Mouse (Mus musculus): ENCODE measurements around the gene Grid2.

Gene Grid2

GRCm38 (mm10) chr6:64733311-64733710 is 1477.6 kb downstream of the Grid2 start:
- no peak for DNase-seq

GRCm38 (mm10) chr6:64734441-64735320 is 1479.0 kb downstream of the Grid2 start:
- DNase-seq, result no peak

GRCm38 (mm10) chr6:64736317-64736716 is 1480.6 kb downstream of the Grid2 start:
- DNase-seq, result no peak

GRCm38 (mm10) chr6:64742915-64743489 is 1487.3 kb downstream of the Grid2 start:
- no peak for DNase-seq

Data from layer of hippocampus, adult 9-11 months (tissue).